Mouse (Mus musculus) ES-E14 (cell line): ENCODE measurements at regions not wholly inside any gene's neighbourhood (a gene's known extent, or its start where the extent isn't known, plus 50 kb on each side); places are given as distances from the start of the nearest gene placed in this dataset.

Experiments used
- MAFK ChIP-seq: IDR thresholded peaks from 2 replicates; pipeline ENCODE4 v1.6.1; 2014; ENCODE audit warnings: mild to moderate bottlenecking, low read depth, low read length, inconsistent platforms; ENCODE audit not compliant: insufficient read depth
- ZC3H11A ChIP-seq: IDR thresholded peaks from 2 replicates; pipeline ENCODE4 v1.6.1; 2012; ENCODE audit warnings: low read depth, mild to moderate bottlenecking, inconsistent platforms, low read length, borderline replicate concordance

DNA sequence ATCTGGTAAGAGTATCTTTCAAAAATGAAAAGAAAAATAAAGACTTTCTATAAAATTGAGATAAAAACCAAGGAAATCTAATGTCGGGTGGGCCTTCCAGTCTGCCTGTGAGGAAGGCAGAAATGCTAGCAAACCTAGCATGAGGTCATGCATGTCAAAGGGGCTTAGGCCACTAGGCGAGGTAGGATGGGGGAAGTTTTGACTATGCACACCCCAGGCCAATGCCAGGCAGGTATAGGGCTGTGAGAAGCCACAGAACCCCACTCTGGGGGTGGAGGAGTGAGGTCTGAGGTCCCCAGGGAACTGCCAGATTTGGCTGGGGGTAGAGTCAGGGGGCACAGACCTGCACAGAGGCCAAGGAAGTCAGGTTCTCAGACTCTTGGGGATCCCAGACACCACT, 89.5 kb upstream of the Aco1 start:
- no peak for TF ChIP-seq MAFK
- no peak for TF ChIP-seq ZC3H11A
